Mouse (Mus musculus) hindbrain, postnatal 0 days (tissue): ENCODE data around the gene Lrrc47. TPM values are rescaled to one million over a fixed set of nuclear protein-coding genes. Genes with fewer than 3 reads are reported as not detected.
A peak's percentile ranks its signal among the peaks of the same experiment; 100 is the strongest.

Source experiments
- ATAC-seq: fragments of 200-750 bp; cut with Nextera tagmentation; 2 replicates; pipeline ENCODE4 v1.8.0; 2017; ENCODE audit warnings: mild to moderate bottlenecking, moderate TSS enrichment, moderate library complexity
- DNase-seq: peaks from one replicate; pipeline ENCODE4 v3.0.0-alpha.2; 2015; ENCODE audit warnings: low spot score
- H3K27ac ChIP-seq: fragments of 300-500 bp; sonication (generic); 2 replicates; pipeline ENCODE4 v1.5.1; 2014; ENCODE audit warnings: mild to moderate bottlenecking
- H3K27me3 ChIP-seq: fragments of 300-500 bp; sonication (generic); 2 replicates; pipeline ENCODE4 v1.6.1; 2014; ENCODE audit warnings: low read length, mixed read lengths; ENCODE audit not compliant: insufficient read depth
- H3K36me3 ChIP-seq: fragments of 300-500 bp; sonication (generic); 2 replicates; pipeline ENCODE4 v1.6.1; 2014; ENCODE audit warnings: low read length, mixed read lengths; ENCODE audit not compliant: insufficient read depth
- H3K4me1 ChIP-seq: fragments of 300-500 bp; sonication (generic); 2 replicates; pipeline ENCODE4 v1.6.1; 2014; ENCODE audit warnings: antibody characterized with exemption, low read length, mixed read lengths; ENCODE audit not compliant: insufficient read depth
- H3K4me2 ChIP-seq: fragments of 300-500 bp; sonication (generic); 2 replicates; pipeline ENCODE4 v1.6.1; 2014; ENCODE audit warnings: low read depth, mild to moderate bottlenecking, low read length, moderate library complexity, mixed read lengths
- H3K4me3 ChIP-seq: fragments of 300-500 bp; sonication (generic); 2 replicates; pipeline ENCODE4 v1.5.1; 2014; ENCODE audit warnings: low read length
- H3K9ac ChIP-seq: fragments of 300-500 bp; sonication (generic); replicated peaks from 2 replicates; pipeline ENCODE4 v1.6.1; 2014; ENCODE audit warnings: mild to moderate bottlenecking, low read length, moderate library complexity, mixed read lengths
- H3K9me3 ChIP-seq: fragments of 300-500 bp; sonication (generic); 2 replicates; pipeline ENCODE4 v1.6.1; 2016; ENCODE audit warnings: low read length, mixed read lengths
- CTCF ChIP-seq: IDR thresholded peaks from 2 replicates; pipeline ENCODE4 v1.5.1; 2016; ENCODE audit warnings: antibody characterized with exemption, control low read depth, low read depth
- WGBS: fragments of 180-500 bp; shearing (Covaris S2); extraction: QIAGEN DNeasy Blood & Tissue Kit; methylation state at CpG from one replicate; pipeline ENCODE4 v1.1.7; 2014; 5-methylcytosine and 5-hydroxymethylcytosine counted together
- polyA plus RNA-seq: library from polyadenylated mRNA; unstranded; fragments of >200 nt; fragmentation: Nextera tagmentation; extraction: Ambion mirVana; gene quantifications from 2 replicates; pipeline ENCODE4 v1.2.1, GENCODE M21; 2015
- total RNA-seq: library from RNA; depleted of rRNA; stranded (reverse); fragments of >200 nt; gene quantifications from 2 replicates; pipeline ENCODE4 v1.2.3, GENCODE M21; 2014

Gene Lrrc47
- total and polyA plus RNA-seq, 2 experiments from 2014 or later = 22.0 to 32.1 TPM

- ATAC-seq = no peak
- Histone ChIP-seq H3K27ac (no peak overlapping the region), H3K9ac (peak overlapping the region; percentile 48; the same call in 1 of the 2 replicates), H3K27me3 (no peaks in the 10 kb centered on the region), H3K36me3 (peaks cover 4% of the 10 kb centered on the region; the same call in 1 of the 2 replicates), H3K4me3 (peak overlapping the region; percentile 34), H3K4me2 (peak overlapping the region; percentile 57), H3K9me3 (no peaks in the 10 kb centered on the region), H3K4me1 (peaks cover 15% of the 10 kb centered on the region)
- 31% methylated on average over 2 of the region's 2 CpGs for WGBS
- DNase-seq = no peak
- TF ChIP-seq CTCF = no peak
These were observed 14.9 kb downstream of the Lrrc47 start for GRCm38 (mm10) chr4:154026441-154026761.

GRCm38 (mm10) chr4:154028066-154028465 lies 16.5 kb downstream of the Lrrc47 start:
- peaks cover 15% of the 10 kb centered on the region for H3K4me1 ChIP-seq
- H3K27ac ChIP-seq = no peak overlapping the region
- no peaks in the 10 kb centered on the region for H3K27me3 ChIP-seq
- H3K4me2 ChIP-seq = no peak overlapping the region
- no peaks in the 10 kb centered on the region for H3K36me3 ChIP-seq
- ATAC-seq = no peak
- H3K9me3 ChIP-seq = no peaks in the 10 kb centered on the region
- TF ChIP-seq CTCF = no peak
- no peak for DNase-seq
- no peak overlapping the region for H3K9ac ChIP-seq
- 71% methylated on average over 7 of the region's 7 CpGs for WGBS
- no peak overlapping the region for H3K4me3 ChIP-seq

- ATAC-seq = no peak
- no peak overlapping the region for H3K4me3 ChIP-seq
- H3K4me1 ChIP-seq = peaks cover 15% of the 10 kb centered on the region
- no peak overlapping the region for H3K9ac ChIP-seq
- H3K4me2 ChIP-seq = no peak overlapping the region
- H3K27me3 ChIP-seq = no peaks in the 10 kb centered on the region
- peak; percentile 64 for TF ChIP-seq CTCF
- DNase-seq = peak; percentile 19
- no peaks in the 10 kb centered on the region for H3K36me3 ChIP-seq
- H3K27ac ChIP-seq = no peak overlapping the region
- no peaks in the 10 kb centered on the region for H3K9me3 ChIP-seq
These were observed 17.1 kb downstream of the Lrrc47 start for GRCm38 (mm10) chr4:154028646-154029045.

- no peak overlapping the region for H3K4me3 ChIP-seq
- 43% methylated on average over 3 of the region's 3 CpGs for WGBS
- no peaks in the 10 kb centered on the region for H3K9me3 ChIP-seq
- no peak for DNase-seq
- H3K27me3 ChIP-seq = no peaks in the 10 kb centered on the region
- H3K36me3 ChIP-seq = no peaks in the 10 kb centered on the region
- no peak for TF ChIP-seq CTCF
- ATAC-seq = no peak
- H3K4me2 ChIP-seq = no peak overlapping the region
- no peak overlapping the region for H3K27ac ChIP-seq
- no peak overlapping the region for H3K9ac ChIP-seq
- H3K4me1 ChIP-seq = no peaks in the 10 kb centered on the region
These were observed 25.6 kb downstream of the Lrrc47 start for GRCm38 (mm10) chr4:154037123-154037522.

- Histone ChIP-seq H3K4me1 (no peaks in the 10 kb centered on the region), H3K27me3 (no peaks in the 10 kb centered on the region), H3K4me3 (no peak within 1 kb of the TSS), H3K36me3 (no peaks in the 10 kb centered on the region), H3K27ac (no peak within 1 kb of the TSS), H3K4me2 (no peak within 1 kb of the TSS), H3K9ac (no peak within 1 kb of the TSS), H3K9me3 (no peaks in the 10 kb centered on the region)
- WGBS = 76% methylated on average over 9 of the region's 9 CpGs
- TF ChIP-seq CTCF = no peak
- ATAC-seq (no peak), DNase-seq (no peak)
These were observed 31.0 kb downstream of the Lrrc47 start, which contains the start of gene Ccdc27 for GRCm38 (mm10) chr4:154042577-154042976. Ccdc27 (minus strand) TSS chr4:154042677.

- Histone ChIP-seq H3K36me3 (no peaks in the 10 kb centered on the region), H3K9ac (no peak overlapping the region), H3K4me2 (no peak overlapping the region), H3K27ac (no peak overlapping the region), H3K27me3 (no peaks in the 10 kb centered on the region), H3K4me3 (no peak overlapping the region), H3K4me1 (no peaks in the 10 kb centered on the region), H3K9me3 (no peaks in the 10 kb centered on the region)
- no peak for TF ChIP-seq CTCF
- ATAC-seq (no peak), DNase-seq (no peak)
- WGBS = 72% methylated on average over 5 of the region's 5 CpGs
These were observed 34.3 kb downstream of the Lrrc47 start for GRCm38 (mm10) chr4:154045837-154046236.

- DNase-seq (no peak), ATAC-seq (no peak)
- no peaks in the 10 kb centered on the region for H3K4me1 ChIP-seq
- H3K4me3 ChIP-seq = no peak overlapping the region
- H3K27ac ChIP-seq = no peak overlapping the region
- no peak for TF ChIP-seq CTCF
- 73% methylated on average over 3 of the region's 3 CpGs for WGBS
- H3K36me3 ChIP-seq = no peaks in the 10 kb centered on the region
- H3K4me2 ChIP-seq = no peak overlapping the region
- no peaks in the 10 kb centered on the region for H3K27me3 ChIP-seq
- H3K9ac ChIP-seq = no peak overlapping the region
- H3K9me3 ChIP-seq = no peaks in the 10 kb centered on the region
These were observed 39.9 kb downstream of the Lrrc47 start for GRCm38 (mm10) chr4:154051401-154051800.
